Mouse (Mus musculus) liver, embryonic 15.5 days (tissue): ENCODE data around the gene Zbtb22. TPM values are rescaled to one million over a fixed set of nuclear protein-coding genes. Genes with fewer than 3 reads are reported as not detected.
A peak's percentile ranks its signal among the peaks of the same experiment; 100 is the strongest.
"Not testable (repeated sequence)": the region's sequence is repeated elsewhere in the genome, so short reads cannot be mapped to it uniquely, and the experiment has no call there.

Experiments
- ATAC-seq: fragments of 200-750 bp; cut with Nextera tagmentation; 2 replicates; pipeline ENCODE4 v1.8.0; 2017; ENCODE audit warnings: moderate number of reproducible peaks, mild to moderate bottlenecking, moderate library complexity; ENCODE audit not compliant: insufficient read depth
- H3K27ac ChIP-seq: fragments of 300-500 bp; sonication (generic); replicated peaks from 2 replicates; pipeline ENCODE4 v1.5.1; 2015; ENCODE audit warnings: mild to moderate bottlenecking, inconsistent platforms
- H3K27me3 ChIP-seq: fragments of 300-500 bp; sonication (generic); 2 replicates; pipeline ENCODE4 v1.6.1; 2015; ENCODE audit warnings: mild to moderate bottlenecking, inconsistent platforms
- H3K36me3 ChIP-seq: fragments of 300-500 bp; sonication (generic); replicated peaks from 2 replicates; pipeline ENCODE4 v1.6.1; 2015; ENCODE audit warnings: moderate library complexity, mild to moderate bottlenecking, inconsistent platforms
- H3K4me1 ChIP-seq: fragments of 300-500 bp; sonication (generic); replicated peaks from 2 replicates; pipeline ENCODE4 v1.6.1; 2015; ENCODE audit warnings: inconsistent platforms
- H3K4me2 ChIP-seq: fragments of 300-500 bp; sonication (generic); 2 replicates; pipeline ENCODE4 v1.6.1; 2015; ENCODE audit warnings: moderate library complexity, mild to moderate bottlenecking, inconsistent platforms
- H3K4me3 ChIP-seq: fragments of 300-500 bp; sonication (generic); replicated peaks from 2 replicates; pipeline ENCODE4 v1.5.1; 2015; ENCODE audit warnings: mild to moderate bottlenecking, inconsistent platforms
- H3K9ac ChIP-seq: fragments of 300-500 bp; sonication (generic); 2 replicates; pipeline ENCODE4 v1.6.1; 2015; ENCODE audit warnings: moderate library complexity, mild to moderate bottlenecking, inconsistent platforms
- H3K9me3 ChIP-seq: fragments of 300-500 bp; sonication (generic); replicated peaks from 2 replicates; pipeline ENCODE4 v1.6.1; 2016; ENCODE audit warnings: inconsistent platforms
- whole genome bisulfite sequencing: fragments of 180-500 bp; shearing (Covaris S2); methylation state at CpG from one replicate; pipeline ENCODE4 v1.1.7; 2015; ENCODE audit warnings: mixed read lengths; ENCODE audit not compliant: insufficient replicate concordance; 5-methylcytosine and 5-hydroxymethylcytosine counted together
- polyA plus RNA-seq: library from polyadenylated mRNA; unstranded; fragments of >200 nt; fragmentation: Nextera tagmentation; extraction: Ambion mirVana; gene quantifications from 2 replicates; pipeline ENCODE4 v1.2.1, GENCODE M21; 2015

Zbtb22 gene
- polyA plus RNA-seq, 1 experiment from 2014 or later: 8.2 TPM

DNA sequence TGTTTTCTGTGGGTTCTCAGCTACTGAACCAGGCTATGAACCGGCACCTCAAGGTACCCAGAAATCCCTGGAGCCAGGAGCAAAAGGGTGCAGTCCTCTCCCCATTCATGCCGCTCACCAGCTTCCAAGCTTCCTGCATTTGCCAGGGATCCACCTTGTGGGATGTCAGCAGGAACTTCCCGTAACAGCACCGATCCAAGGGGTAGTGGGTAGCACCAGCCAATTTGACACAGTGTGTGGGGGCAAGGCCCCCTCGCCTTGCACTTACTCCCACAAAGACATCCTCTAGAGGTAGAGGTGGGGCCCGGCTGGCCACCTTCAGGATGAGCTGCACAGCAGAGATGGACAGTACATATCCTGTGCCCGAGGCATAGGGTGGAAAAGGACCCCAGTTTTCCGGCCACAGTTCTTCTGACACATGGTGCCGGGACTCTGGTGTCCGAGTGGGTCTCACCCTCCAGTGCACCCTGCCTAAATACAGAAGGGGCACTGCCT lies 34.5 kb downstream of the Zbtb22 start:
- ATAC-seq: no peak
- H3K27me3 ChIP-seq: no peaks in the 10 kb centered on the region
- peak overlapping the region; percentile 81 for H3K4me3 ChIP-seq
- H3K9me3 ChIP-seq: no peaks in the 10 kb centered on the region
- H3K9ac ChIP-seq: 0 out of 2 replicates have a peak overlapping the region, but pooled peaks have one; percentile 53
- 66% methylated on average over 10 of the region's 10 CpGs for WGBS
- H3K27ac ChIP-seq: no peak overlapping the region
- peak overlapping the region; percentile 96 for H3K4me2 ChIP-seq
- H3K36me3 ChIP-seq: peaks cover 63% of the 10 kb centered on the region
- H3K4me1 ChIP-seq: peaks cover 64% of the 10 kb centered on the region

DNA sequence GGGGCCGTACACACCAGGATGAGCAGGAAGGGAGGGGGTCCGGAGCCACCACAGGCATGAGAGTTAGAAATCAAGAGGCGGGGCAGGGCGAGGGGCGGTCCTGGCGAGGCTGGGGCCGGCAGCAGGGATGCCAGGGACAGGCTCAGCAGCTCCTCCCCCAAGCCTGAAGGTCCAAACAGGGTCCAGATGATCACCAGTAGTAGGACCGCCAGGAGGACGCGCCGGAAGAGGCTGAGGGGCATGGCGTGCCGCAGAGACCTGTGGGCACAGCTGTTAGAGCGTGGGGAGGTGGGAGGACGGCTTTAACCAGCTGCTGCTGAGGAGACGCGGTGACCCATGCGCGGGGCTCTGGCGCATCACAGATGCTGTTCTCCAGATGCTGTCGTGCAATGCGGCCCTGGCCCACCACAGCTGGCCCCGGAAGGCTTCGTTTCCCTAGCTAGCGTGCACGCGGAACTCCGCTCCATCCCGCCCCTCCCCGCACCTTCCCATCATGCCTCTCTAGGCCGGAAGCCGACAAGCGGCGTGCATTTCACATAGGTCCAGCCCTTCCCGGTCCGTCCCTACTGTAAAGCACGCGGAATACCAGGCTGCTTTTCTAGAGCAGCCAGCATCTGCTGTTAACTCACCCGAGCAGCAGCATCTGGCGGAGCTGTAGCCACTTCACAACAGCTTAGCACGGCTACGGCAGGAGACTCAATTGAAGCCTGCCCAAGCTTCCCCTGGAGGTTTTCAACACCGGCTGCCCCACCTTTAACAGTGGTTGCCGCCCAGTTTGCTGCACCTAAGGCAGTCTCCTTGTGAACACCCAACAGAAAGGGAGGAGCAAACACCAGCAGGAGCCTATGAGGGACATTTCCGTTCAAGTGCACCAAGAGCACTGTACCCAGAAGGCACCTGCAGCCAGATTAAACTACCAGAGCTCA lies 35.6 kb downstream of the Zbtb22 start, which contains the start of gene B3galt4:
TSS of gene B3galt4 (minus strand) at position 468 of the 926 bp plus-strand sequence.
- peak within 1 kb of the TSS; percentile 96 for H3K4me2 ChIP-seq
- H3K9me3 ChIP-seq: no peaks in the 10 kb centered on the region
- peak within 1 kb of the TSS; percentile 90 for H3K27ac ChIP-seq
- H3K4me1 ChIP-seq: peaks cover 64% of the 10 kb centered on the region
- H3K4me3 ChIP-seq: peak within 1 kb of the TSS; percentile 81
- H3K36me3 ChIP-seq: peaks cover 53% of the 10 kb centered on the region
- no peaks in the 10 kb centered on the region for H3K27me3 ChIP-seq
- peak; percentile 63 for ATAC-seq
- under 1% methylated on average over 45 of the region's 45 CpGs for WGBS
- peak within 1 kb of the TSS; percentile 53 for H3K9ac ChIP-seq

DNA sequence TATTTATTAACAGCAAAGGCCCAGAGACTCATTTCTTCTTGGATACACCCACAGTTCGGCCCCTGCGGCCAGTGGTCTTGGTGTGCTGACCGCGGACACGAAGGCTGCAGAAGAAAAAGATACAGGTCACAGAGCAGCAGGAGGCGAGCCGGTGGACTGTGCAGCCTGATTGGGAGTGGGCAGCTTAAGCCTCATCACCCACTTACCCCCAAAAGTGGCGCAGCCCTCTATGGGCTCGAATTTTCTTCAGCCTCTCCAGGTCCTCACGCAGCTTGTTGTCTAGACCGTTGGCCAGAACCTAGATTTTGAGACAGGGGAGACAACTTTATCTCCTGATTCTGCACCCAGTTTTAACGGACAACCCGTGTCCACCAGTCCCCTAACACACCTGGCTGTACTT lies 36.3 kb downstream of the Zbtb22 start:
- not testable (repeated sequence) for ATAC-seq, H3K9me3 ChIP-seq, H3K27me3 ChIP-seq
- WGBS: 64% methylated on average over 13 of the region's 13 CpGs
- peak overlapping the region; percentile 96 for H3K4me2 ChIP-seq
- peak overlapping the region; percentile 53; the same call in 1 of the 2 replicates for H3K9ac ChIP-seq
- peaks cover 71% of the 10 kb centered on the region for H3K4me1 ChIP-seq
- peak overlapping the region; percentile 81 for H3K4me3 ChIP-seq
- H3K36me3 ChIP-seq: peaks cover 53% of the 10 kb centered on the region
- H3K27ac ChIP-seq: peak overlapping the region; percentile 90

DNA sequence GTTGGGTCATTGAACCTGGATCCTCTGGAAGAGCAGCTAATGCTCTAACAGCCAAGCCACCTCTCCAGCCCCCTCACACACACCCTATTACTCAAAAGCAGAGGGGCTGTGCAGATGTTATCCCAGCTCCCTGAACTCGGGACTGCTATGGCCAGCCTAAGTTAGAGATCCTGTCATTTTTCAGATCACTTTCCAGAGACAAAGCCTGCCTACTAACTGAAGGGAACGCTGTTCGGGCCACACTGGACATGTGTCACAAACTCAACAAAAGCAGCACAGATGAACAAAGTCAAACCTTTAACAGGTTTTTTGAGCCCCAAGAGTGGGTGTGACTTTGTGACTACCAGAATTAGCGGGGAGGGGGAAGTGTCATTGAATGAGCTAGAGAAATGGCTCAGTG lies 37.2 kb downstream of the Zbtb22 start:
- peak overlapping the region; percentile 89 for H3K9ac ChIP-seq
- no peaks in the 10 kb centered on the region for H3K27me3 ChIP-seq
- no peak for ATAC-seq
- H3K27ac ChIP-seq: peak overlapping the region; percentile 87
- peaks cover 79% of the 10 kb centered on the region for H3K4me1 ChIP-seq
- WGBS: 66% methylated on average over 4 of the region's 4 CpGs
- peak overlapping the region; percentile 81 for H3K4me3 ChIP-seq
- H3K4me2 ChIP-seq: peak overlapping the region; percentile 96
- no peaks in the 10 kb centered on the region for H3K9me3 ChIP-seq
- H3K36me3 ChIP-seq: peaks cover 55% of the 10 kb centered on the region

DNA sequence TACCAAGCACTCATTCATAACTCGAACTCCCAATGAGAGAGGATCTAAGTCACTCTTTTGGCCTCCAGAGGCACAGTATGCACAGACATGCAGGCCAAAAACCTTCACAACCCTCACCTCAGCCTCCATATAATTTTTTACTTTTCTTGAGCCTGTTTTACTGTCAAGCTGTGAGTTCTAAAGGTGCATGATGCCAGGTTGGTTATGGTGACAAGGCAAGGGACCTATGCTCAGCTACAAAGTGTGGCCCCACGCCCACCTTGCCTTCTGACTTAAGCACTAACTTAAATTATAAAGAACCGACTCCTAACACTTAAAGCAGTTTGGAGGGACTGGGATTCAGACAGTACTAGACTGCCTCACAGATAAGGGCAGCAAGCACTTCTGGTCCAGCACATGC lies 37.6 kb downstream of the Zbtb22 start:
- H3K4me2 ChIP-seq: peak overlapping the region; percentile 96
- 44% methylated on average over 3 of the region's 3 CpGs for WGBS
- H3K9ac ChIP-seq: peak overlapping the region; percentile 89
- peak overlapping the region; percentile 81 for H3K4me3 ChIP-seq
- no peaks in the 10 kb centered on the region for H3K9me3 ChIP-seq
- H3K27me3 ChIP-seq: no peaks in the 10 kb centered on the region
- H3K27ac ChIP-seq: peak overlapping the region; percentile 87
- peaks cover 75% of the 10 kb centered on the region for H3K4me1 ChIP-seq
- peaks cover 57% of the 10 kb centered on the region for H3K36me3 ChIP-seq
- no peak for ATAC-seq

DNA sequence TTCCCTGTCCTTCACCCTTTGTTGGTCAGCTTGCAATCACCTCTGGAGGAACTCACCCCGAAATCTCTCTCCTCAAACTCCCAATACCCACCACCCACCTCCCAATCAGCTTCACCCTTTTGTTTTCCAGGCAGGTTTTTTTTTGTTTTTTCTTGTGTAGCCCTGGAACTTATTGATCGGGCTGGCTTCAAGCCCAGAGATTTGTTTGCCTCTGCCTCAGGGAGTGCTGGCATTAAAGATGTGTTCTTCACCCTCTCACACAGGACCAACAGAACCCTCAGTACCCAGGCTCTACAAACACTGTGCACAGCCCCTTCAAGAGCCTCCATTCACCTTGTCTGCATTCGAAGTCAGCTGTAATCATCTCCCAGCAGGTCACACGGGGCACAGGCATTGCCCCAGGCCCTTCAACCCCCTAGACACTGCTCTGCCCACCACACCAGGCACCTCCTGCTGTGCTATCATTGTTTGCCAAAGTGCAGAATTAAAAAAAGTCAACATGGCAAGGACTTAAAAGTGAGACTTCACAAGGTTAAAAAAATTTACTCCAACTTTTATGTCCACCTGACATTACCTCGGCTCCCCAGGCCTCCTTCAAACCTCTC lies 38.4 kb downstream of the Zbtb22 start:
- peak overlapping the region; percentile 89 for H3K9ac ChIP-seq
- H3K27ac ChIP-seq: peak overlapping the region; percentile 87
- peaks cover 57% of the 10 kb centered on the region for H3K36me3 ChIP-seq
- H3K9me3 ChIP-seq: no peaks in the 10 kb centered on the region
- no peaks in the 10 kb centered on the region for H3K27me3 ChIP-seq
- H3K4me2 ChIP-seq: peak overlapping the region; percentile 96
- H3K4me1 ChIP-seq: peaks cover 68% of the 10 kb centered on the region
- peak overlapping the region; percentile 81 for H3K4me3 ChIP-seq
- WGBS: 18% methylated on average over 5 of the region's 5 CpGs
- ATAC-seq: no peak

DNA sequence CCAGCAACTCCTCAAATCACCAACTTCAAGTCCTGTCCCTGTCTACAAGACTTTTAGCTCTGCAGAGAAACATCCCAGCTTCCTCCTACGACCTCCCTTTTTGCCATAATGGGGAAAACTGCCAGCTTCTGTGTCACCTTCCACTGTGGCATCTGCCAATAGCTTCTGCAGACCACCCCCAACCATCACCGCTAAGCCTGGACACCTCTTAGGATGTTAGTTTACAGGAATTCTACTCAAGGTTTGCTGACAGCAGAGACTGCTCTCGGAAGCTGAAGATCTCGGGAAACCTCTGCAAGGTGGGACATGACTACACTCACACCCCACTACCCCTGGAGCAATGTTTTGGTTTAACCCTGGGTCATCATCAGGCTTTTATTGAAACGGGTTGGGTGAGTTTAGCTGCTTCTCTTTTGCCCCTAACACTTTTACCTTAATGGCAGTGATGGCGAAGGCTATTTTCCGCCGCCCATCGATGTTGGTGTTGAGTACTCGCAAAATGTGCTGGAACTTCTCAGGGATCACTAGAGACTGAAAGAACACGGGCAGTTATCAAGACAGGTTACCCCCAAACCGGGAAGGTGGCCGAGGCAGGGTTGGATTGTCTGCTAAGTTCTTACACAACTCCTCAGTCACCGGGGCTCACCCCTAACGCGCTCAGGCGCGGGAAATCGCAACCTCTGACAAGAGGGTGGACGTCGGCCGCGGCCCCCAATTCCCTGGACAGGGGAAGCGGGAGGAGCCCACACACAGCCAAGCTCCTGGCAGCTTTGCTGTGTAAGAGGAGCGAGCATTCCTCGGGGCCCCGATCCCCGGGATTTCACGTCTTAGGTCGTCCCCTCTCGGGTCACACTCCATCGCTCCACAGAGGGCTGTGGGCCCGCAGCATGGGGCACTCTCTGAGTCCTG lies 39.2 kb downstream of the Zbtb22 start:
- Histone ChIP-seq H3K4me3 (peak overlapping the region; percentile 81), H3K4me1 (peaks cover 65% of the 10 kb centered on the region), H3K9me3 (no peaks in the 10 kb centered on the region), H3K36me3 (peaks cover 59% of the 10 kb centered on the region), H3K27me3 (no peaks in the 10 kb centered on the region), H3K9ac (peak overlapping the region; percentile 89), H3K4me2 (peak overlapping the region; percentile 96), H3K27ac (peak overlapping the region; percentile 87)
- under 1% methylated on average over 33 of the region's 33 CpGs for WGBS
- peak; percentile 3; the same call in 1 of the 2 replicates for ATAC-seq

DNA sequence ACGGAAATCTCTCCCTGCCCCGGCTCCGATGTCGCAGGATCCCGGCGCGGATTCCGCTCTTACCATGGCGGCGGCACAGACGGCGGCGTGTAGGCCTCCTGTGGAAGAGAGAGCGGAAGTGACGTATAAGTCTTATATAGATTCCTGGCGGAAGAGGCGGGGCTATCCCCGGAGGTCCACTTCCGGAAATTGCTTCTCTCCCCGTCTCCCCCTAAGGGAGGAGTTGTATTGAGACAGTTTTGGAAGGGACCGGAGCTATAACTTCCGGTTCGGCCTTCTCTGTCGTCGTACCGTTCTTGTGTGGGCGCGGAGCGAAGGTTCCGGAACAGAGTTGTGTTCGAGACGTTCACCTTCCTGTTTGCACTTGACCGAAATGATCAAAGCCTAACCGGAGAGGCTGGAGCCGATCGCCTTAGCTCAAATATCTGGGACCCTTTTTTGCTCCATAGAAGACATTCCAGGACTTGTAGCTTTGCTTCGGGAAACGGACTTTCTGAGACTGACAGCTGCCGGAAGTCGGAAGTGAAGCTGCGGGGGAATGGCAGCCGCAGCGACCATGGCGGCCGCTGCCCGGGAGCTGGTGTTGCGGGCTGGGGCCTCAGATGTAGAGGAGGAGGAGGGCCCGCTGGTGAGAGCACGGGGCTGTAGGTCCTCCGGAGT lies 40.0 kb downstream of the Zbtb22 start, which contains the start of the genes Vps52 and Rps18:
TSS of gene Vps52 (plus strand) at position 258 of the 660 bp plus-strand sequence.
TSS of gene Rps18 (minus strand) at position 447 of the 660 bp plus-strand sequence.
- peaks cover 60% of the 10 kb centered on the region for H3K36me3 ChIP-seq
- no peaks in the 10 kb centered on the region for H3K9me3 ChIP-seq
- peak within 1 kb of the TSS; percentile 93 for H3K27ac ChIP-seq
- H3K4me3 ChIP-seq: peak within 1 kb of the TSS; percentile 81
- peak; percentile 84 for ATAC-seq
- H3K9ac ChIP-seq: peak within 1 kb of the TSS; percentile 89
- H3K4me2 ChIP-seq: peak within 1 kb of the TSS; percentile 96
- under 1% methylated on average over 50 of the region's 50 CpGs for WGBS
- H3K27me3 ChIP-seq: no peaks in the 10 kb centered on the region
- peaks cover 57% of the 10 kb centered on the region for H3K4me1 ChIP-seq

DNA sequence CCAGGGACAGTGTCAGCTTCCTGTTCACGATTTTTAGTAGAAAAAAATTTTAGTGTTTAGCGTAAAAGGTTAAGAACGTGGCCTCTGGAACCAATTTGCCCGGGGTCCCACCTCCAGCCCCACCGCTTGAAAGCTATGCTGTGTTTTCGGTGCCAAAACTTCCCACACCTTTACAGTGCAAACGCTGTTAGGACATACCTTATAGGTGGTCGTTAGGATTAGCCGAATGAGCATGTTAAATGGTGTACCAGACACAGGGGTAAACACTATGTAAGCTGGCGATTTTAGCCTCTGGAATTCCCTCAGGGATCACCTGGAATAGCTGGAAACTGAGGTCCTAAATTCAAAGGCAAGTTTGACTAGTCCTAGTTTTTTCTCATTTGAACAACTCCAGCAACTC lies 40.6 kb downstream of the Zbtb22 start:
- H3K27ac ChIP-seq: peak overlapping the region; percentile 93
- no peak for ATAC-seq
- peaks cover 65% of the 10 kb centered on the region for H3K36me3 ChIP-seq

DNA sequence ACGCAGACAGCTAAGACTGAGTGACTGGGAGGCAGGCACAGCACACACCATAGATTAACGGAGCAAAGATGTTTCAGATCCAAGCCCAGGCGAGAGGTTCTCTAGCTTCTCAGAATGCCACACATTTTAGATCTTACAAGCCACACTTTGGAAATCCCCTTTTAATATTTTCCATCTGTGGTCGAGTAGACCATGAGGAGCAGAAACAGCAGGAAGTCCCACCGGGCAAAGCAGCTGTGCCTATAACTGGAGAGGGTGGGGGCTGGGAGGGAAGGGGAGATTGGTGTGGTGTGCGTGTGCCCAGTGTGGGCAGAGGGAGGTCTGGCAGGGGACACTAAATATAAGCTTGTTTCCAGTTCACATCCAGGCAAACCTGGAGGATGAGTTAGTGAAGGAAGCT lies 41.8 kb downstream of the Zbtb22 start:
- Histone ChIP-seq H3K4me3 (no peak overlapping the region), H3K36me3 (peaks cover 67% of the 10 kb centered on the region), H3K4me1 (peaks cover 39% of the 10 kb centered on the region), H3K9ac (no peak overlapping the region), H3K27ac (no peak overlapping the region), H3K4me2 (no peak overlapping the region), H3K27me3 (no peaks in the 10 kb centered on the region), H3K9me3 (no peaks in the 10 kb centered on the region)
- 69% methylated on average over 6 of the region's 6 CpGs for WGBS
- no peak for ATAC-seq

More for the DNA sequence above, 40.6 kb downstream of the Zbtb22 start:
- H3K4me1 ChIP-seq: peaks cover 51% of the 10 kb centered on the region
- H3K9me3 ChIP-seq: no peaks in the 10 kb centered on the region
- H3K4me3 ChIP-seq: peak overlapping the region; percentile 81
- 4% methylated on average over 10 of the region's 10 CpGs for WGBS
- peak overlapping the region; percentile 84 for H3K4me2 ChIP-seq
- peak overlapping the region; percentile 81 for H3K9ac ChIP-seq
- H3K27me3 ChIP-seq: no peaks in the 10 kb centered on the region
